Mouse (Mus musculus) limb, embryonic 15.5 days (tissue): ENCODE results near the gene Dennd1c. TPM values are rescaled to one million over a fixed set of nuclear protein-coding genes. Genes with fewer than 3 reads are reported as not detected.

Experiments
- ATAC-seq: fragments of 200-750 bp; cut with Nextera tagmentation; 2 replicates; pipeline ENCODE4 v1.8.0; 2017; ENCODE audit warnings: low read depth, moderate TSS enrichment; ENCODE audit not compliant: insufficient number of reproducible peaks, low FRiP score, low TSS enrichment
- H3K27ac ChIP-seq: fragments of 300-500 bp; sonication (generic); 2 replicates; pipeline ENCODE4 v1.5.1; 2015; ENCODE audit warnings: moderate library complexity, mild to moderate bottlenecking, inconsistent platforms
- H3K27me3 ChIP-seq: fragments of 300-500 bp; sonication (generic); 2 replicates; pipeline ENCODE4 v1.6.1; 2015; ENCODE audit warnings: inconsistent platforms
- H3K36me3 ChIP-seq: fragments of 300-500 bp; sonication (generic); 2 replicates; pipeline ENCODE4 v1.6.1; 2015; ENCODE audit warnings: inconsistent platforms
- H3K4me1 ChIP-seq: fragments of 300-500 bp; sonication (generic); 2 replicates; pipeline ENCODE4 v1.6.1; 2015; ENCODE audit warnings: inconsistent platforms
- H3K4me2 ChIP-seq: fragments of 300-500 bp; sonication (generic); 2 replicates; pipeline ENCODE4 v1.6.1; 2015; ENCODE audit warnings: mild to moderate bottlenecking, inconsistent platforms
- H3K4me3 ChIP-seq: fragments of 300-500 bp; sonication (generic); 2 replicates; pipeline ENCODE4 v1.5.1; 2015; ENCODE audit warnings: mild to moderate bottlenecking, inconsistent platforms
- H3K9ac ChIP-seq: fragments of 300-500 bp; sonication (generic); 2 replicates; pipeline ENCODE4 v1.6.1; 2015; ENCODE audit warnings: inconsistent platforms
- H3K9me3 ChIP-seq: fragments of 300-500 bp; sonication (generic); 2 replicates; pipeline ENCODE4 v1.6.1; 2016; ENCODE audit warnings: inconsistent platforms
- WGBS: fragments of 180-500 bp; shearing (Covaris S2); methylation state at CpG from one replicate; pipeline ENCODE4 v1.1.7; 2015; 5-methylcytosine and 5-hydroxymethylcytosine counted together
- polyA plus RNA-seq: library from polyadenylated mRNA; unstranded; fragments of >200 nt; fragmentation: Nextera tagmentation; extraction: Ambion mirVana; gene quantifications from 2 replicates; pipeline ENCODE4 v1.2.1, GENCODE M21; 2015

Gene Dennd1c
- 1.6 and 2.2 TPM in 2 replicates for polyA plus RNA-seq

DNA sequence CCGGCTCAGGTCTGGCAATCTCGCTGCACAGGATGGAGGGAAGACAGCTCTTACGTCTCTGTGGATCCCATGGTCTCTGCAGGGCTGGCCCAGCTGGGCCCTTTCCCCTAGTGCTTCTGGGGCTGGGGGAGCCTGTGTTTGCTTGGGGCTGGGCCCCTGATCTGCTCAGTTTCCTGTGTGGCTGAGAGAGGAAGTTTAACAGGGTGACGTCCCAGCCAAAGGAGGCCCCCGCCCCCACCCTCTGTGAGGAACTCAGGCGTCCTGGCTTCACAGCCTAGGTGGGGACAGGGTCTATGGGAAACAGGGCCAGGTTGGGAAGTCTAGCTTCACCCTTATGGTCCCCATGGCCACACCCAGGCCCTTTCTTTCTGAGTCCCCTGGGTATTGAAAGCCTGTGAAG is at the start of gene Dennd1c:
TSS of gene Dennd1c (minus strand) at position 179 of the 400 bp plus-strand sequence.
- Histone ChIP-seq H3K9ac (no peak within 1 kb of the TSS), H3K4me3 (no peak within 1 kb of the TSS), H3K4me1 (peaks cover 6% of the 10 kb centered on the region), H3K27ac (no peak within 1 kb of the TSS), H3K36me3 (no peaks in the 10 kb centered on the region; the same call in 1 of the 2 replicates), H3K27me3 (no peaks in the 10 kb centered on the region), H3K4me2 (no peak within 1 kb of the TSS), H3K9me3 (no peaks in the 10 kb centered on the region)
- ATAC-seq: no peak; the same call in 1 of the 2 replicates
- 49% methylated on average over 6 of the region's 6 CpGs for whole genome bisulfite sequencing

DNA sequence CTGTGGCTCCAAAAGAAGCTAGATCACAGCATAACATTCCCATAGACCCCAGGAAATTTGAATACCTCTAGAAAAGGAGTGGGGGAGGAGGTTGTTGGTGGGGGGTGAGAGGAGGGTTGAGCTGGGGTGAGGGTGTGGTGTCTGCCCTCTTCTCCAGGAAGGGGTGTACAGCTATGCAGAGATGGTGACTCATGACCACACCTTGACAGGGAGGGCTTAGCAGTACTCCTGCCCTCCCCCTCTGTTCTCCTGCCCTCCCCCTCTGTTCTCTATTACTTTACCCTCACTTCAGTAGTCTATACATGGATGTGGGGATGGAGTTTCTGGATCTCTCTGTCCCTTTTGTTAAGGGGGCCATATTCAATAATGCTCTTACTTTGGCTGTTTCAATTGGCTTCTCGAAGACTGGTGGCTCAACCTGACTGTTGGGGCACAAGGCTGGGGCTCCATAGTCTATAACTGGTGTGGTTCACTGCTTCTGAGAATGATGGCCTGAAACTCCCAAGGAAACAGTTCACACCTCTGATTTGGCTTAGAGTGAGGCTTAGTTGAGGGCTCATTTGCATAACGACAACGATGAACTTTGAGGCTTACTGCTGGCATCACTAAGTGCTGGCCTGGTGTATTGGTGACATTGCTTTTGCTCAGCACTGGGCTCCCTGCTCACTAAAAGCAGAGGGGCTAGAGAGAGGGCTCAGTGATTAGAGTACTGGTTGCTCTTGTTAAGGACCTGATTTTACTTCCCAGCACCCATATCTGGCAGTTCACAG is 47.7 kb upstream of the Dennd1c start:
- no peaks in the 10 kb centered on the region for H3K9me3 ChIP-seq
- H3K9ac ChIP-seq: no peak overlapping the region
- ATAC-seq: no peak
- no peak overlapping the region for H3K4me3 ChIP-seq
- H3K27ac ChIP-seq: no peak overlapping the region
- H3K4me2 ChIP-seq: no peak overlapping the region
- no peaks in the 10 kb centered on the region for H3K27me3 ChIP-seq
- H3K36me3 ChIP-seq: no peaks in the 10 kb centered on the region
- H3K4me1 ChIP-seq: no peaks in the 10 kb centered on the region
- WGBS: 52% methylated on average over 3 of the region's 3 CpGs

GRCm38 (mm10) chr17:57124792-57125191 is 46.5 kb upstream of the Dennd1c start:
- Histone ChIP-seq H3K27ac (no peak overlapping the region), H3K4me2 (no peak overlapping the region), H3K4me1 (no peaks in the 10 kb centered on the region), H3K36me3 (no peaks in the 10 kb centered on the region), H3K9me3 (no peaks in the 10 kb centered on the region), H3K9ac (no peak overlapping the region), H3K4me3 (no peak overlapping the region), H3K27me3 (no peaks in the 10 kb centered on the region)
- WGBS: 75% methylated on average over 4 of the region's 4 CpGs
- ATAC-seq: no peak

GRCm38 (mm10) chr17:57123192-57124118 is 45.1 kb upstream of the Dennd1c start:
- 81% methylated on average over 11 of the region's 11 CpGs for WGBS
- Histone ChIP-seq H3K4me1 (peaks cover 4% of the 10 kb centered on the region; the same call in 1 of the 2 replicates), H3K4me3 (no peak overlapping the region), H3K27me3 (no peaks in the 10 kb centered on the region), H3K36me3 (no peaks in the 10 kb centered on the region), H3K27ac (no peak overlapping the region), H3K9ac (no peak overlapping the region), H3K4me2 (no peak overlapping the region), H3K9me3 (no peaks in the 10 kb centered on the region)
- no peak for ATAC-seq

GRCm38 (mm10) chr17:57121856-57122255 is 43.5 kb upstream of the Dennd1c start:
- H3K27ac ChIP-seq: no peak overlapping the region
- no peaks in the 10 kb centered on the region for H3K9me3 ChIP-seq
- peaks cover 6% of the 10 kb centered on the region; the same call in 1 of the 2 replicates for H3K4me1 ChIP-seq
- ATAC-seq: no peak
- H3K36me3 ChIP-seq: no peaks in the 10 kb centered on the region
- H3K4me3 ChIP-seq: no peak overlapping the region
- H3K9ac ChIP-seq: no peak overlapping the region
- no peaks in the 10 kb centered on the region for H3K27me3 ChIP-seq
- WGBS: 48% methylated on average over 2 of the region's 2 CpGs
- no peak overlapping the region for H3K4me2 ChIP-seq

- no peak overlapping the region for H3K4me3 ChIP-seq
- H3K4me1 ChIP-seq: peaks cover 6% of the 10 kb centered on the region; the same call in 1 of the 2 replicates
- under 1% methylated on average over 11 of the region's 11 CpGs for WGBS
Measured at GRCm38 (mm10) chr17:57118524-57119349, 40.4 kb upstream of the Dennd1c start.

GRCm38 (mm10) chr17:57116801-57117200 is 38.5 kb upstream of the Dennd1c start:
- Histone ChIP-seq H3K4me3 (no peak overlapping the region), H3K36me3 (no peaks in the 10 kb centered on the region), H3K9ac (no peak overlapping the region), H3K4me1 (peaks cover 6% of the 10 kb centered on the region; the same call in 1 of the 2 replicates), H3K9me3 (no peaks in the 10 kb centered on the region), H3K27ac (no peak overlapping the region), H3K4me2 (no peak overlapping the region), H3K27me3 (no peaks in the 10 kb centered on the region)
- ATAC-seq: no peak
- WGBS: 76% methylated on average over 2 of the region's 2 CpGs

More at GRCm38 (mm10) chr17:57118524-57119349, 40.4 kb upstream of the Dennd1c start:
- Histone ChIP-seq H3K9ac (no peak overlapping the region), H3K9me3 (no peaks in the 10 kb centered on the region), H3K27ac (no peak overlapping the region), H3K36me3 (no peaks in the 10 kb centered on the region), H3K4me2 (peak overlapping the region; percentile 24), H3K27me3 (no peaks in the 10 kb centered on the region)
- peak; percentile 61 for ATAC-seq

DNA sequence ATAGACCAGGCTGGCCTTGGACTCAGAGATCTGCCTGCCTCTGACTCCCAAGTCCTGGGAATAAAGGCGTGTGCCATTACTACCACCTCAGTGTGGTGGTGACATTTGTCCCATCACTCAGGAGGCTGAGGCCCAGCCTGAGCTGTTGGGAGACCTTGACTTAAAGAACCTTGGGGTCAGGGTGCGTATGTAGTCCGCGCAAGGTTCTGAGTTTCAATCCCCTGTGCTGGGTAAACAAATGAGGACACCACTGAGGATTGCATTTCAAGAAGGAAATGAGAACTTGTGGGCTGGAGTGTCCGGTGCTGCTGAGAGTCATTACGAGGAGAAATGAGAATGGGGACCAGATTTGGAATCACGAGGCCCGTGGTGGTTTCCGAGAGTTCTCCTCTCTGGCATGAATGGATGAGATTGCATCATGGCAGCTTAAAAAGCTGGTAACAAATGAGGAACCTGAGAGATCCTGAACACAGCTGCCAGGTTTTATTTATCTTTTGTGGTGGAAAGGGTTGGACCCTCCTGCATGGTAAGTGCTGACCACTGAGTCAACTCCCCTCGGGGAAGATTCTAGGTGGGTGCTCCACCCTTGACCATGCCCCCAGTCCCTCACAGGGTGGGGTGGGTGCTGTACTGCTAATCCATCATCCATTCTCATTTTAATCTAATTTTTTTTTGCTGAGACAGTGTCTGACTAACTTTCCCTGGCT is 34.6 kb upstream of the Dennd1c start:
- H3K4me3 ChIP-seq: no peak overlapping the region
- H3K27ac ChIP-seq: no peak overlapping the region
- H3K27me3 ChIP-seq: no peaks in the 10 kb centered on the region
- 87% methylated on average over 10 of the region's 10 CpGs for WGBS
- no peak overlapping the region for H3K9ac ChIP-seq
- H3K9me3 ChIP-seq: no peaks in the 10 kb centered on the region
- no peaks in the 10 kb centered on the region for H3K4me1 ChIP-seq
- ATAC-seq: no peak
- no peaks in the 10 kb centered on the region for H3K36me3 ChIP-seq
- no peak overlapping the region for H3K4me2 ChIP-seq

DNA sequence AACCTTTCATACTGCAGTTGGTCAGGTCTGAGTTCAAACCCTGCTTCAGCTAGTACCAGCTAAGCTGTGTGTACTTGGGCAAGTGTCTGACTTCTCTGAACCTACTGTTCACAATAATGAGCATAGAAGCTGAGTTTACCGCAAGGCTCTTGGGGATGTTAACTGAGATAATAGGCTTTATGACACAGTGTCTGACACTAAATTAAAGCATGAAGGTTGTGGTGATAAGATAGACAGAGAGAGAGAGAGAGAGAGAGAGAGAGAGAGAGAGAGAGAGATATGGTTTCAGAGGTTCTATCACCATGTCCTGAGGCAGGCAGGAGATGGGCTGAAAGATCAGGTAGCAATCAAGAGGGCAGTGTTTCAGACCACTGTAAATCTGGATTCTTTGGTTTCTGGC is 31.7 kb upstream of the Dennd1c start:
- no peak overlapping the region for H3K9ac ChIP-seq
- H3K36me3 ChIP-seq: no peaks in the 10 kb centered on the region
- H3K27me3 ChIP-seq: no peaks in the 10 kb centered on the region
- no peaks in the 10 kb centered on the region for H3K9me3 ChIP-seq
- no peak for ATAC-seq
- no peak overlapping the region for H3K4me3 ChIP-seq
- no peak overlapping the region for H3K27ac ChIP-seq
- 79% methylated on average over 1 of the region's 1 CpGs for WGBS
- H3K4me2 ChIP-seq: no peak overlapping the region
- H3K4me1 ChIP-seq: peaks cover 13% of the 10 kb centered on the region; the same call in 1 of the 2 replicates

- Histone ChIP-seq H3K9me3 (no peaks in the 10 kb centered on the region), H3K36me3 (no peaks in the 10 kb centered on the region), H3K9ac (no peak overlapping the region), H3K27ac (no peak overlapping the region), H3K4me2 (no peak overlapping the region), H3K4me1 (peaks cover 20% of the 10 kb centered on the region), H3K27me3 (no peaks in the 10 kb centered on the region), H3K4me3 (no peak overlapping the region)
- 51% methylated on average over 5 of the region's 5 CpGs for WGBS
- no peak for ATAC-seq
Measured at GRCm38 (mm10) chr17:57108666-57109171, 30.4 kb upstream of the Dennd1c start.
